Mouse (Mus musculus) small intestine, adult 2 months (tissue): ENCODE data around the gene Cdk5rap1.

Source experiments
- CTCF ChIP-seq: fragments of 200-500 bp; IDR thresholded peaks from 2 replicates; pipeline ENCODE4 v1.5.1; 2012; ENCODE audit warnings: low read depth, mild to moderate bottlenecking, control low read depth, inconsistent platforms, low read length, moderate library complexity, mixed read lengths; ENCODE audit not compliant: insufficient replicate concordance, insufficient read length; ENCODE audit errors: extremely low read depth
- POLR2A ChIP-seq: fragments of 200-500 bp; IDR thresholded peaks from 2 replicates; pipeline ENCODE4 v1.6.1; 2012; ENCODE audit warnings: low read depth, mild to moderate bottlenecking, control low read depth, inconsistent platforms, low read length, moderate library complexity

- TF ChIP-seq CTCF (no peak), POLR2A (no peak)
These were observed 26.5 kb upstream of the Cdk5rap1 start for GRCm38 (mm10) chr2:154399325-154399724.
